Mouse (Mus musculus) olfactory bulb, adult 2 months (tissue): ENCODE data around the gene Cplx1.

Experiments
- CTCF ChIP-seq: fragments of 200-500 bp; IDR thresholded peaks from 2 replicates; pipeline ENCODE4 v1.5.1; 2012; ENCODE audit warnings: low read depth, mild to moderate bottlenecking, low read length, moderate library complexity; ENCODE audit not compliant: insufficient read depth
- POLR2A ChIP-seq: fragments of 200-500 bp; IDR thresholded peaks from 2 replicates; pipeline ENCODE4 v1.6.1; 2012; ENCODE audit warnings: mild to moderate bottlenecking, low read depth, low read length, moderate library complexity; ENCODE audit not compliant: insufficient read depth

- no peak for TF ChIP-seq POLR2A
- TF ChIP-seq CTCF, result no peak
Measured at GRCm38 (mm10) chr5:108485239-108485638, 64.6 kb downstream of the Cplx1 start.
